Comparison of ENCODE assay signal across 8 mouse cellular contexts in the genomic region with DNA sequence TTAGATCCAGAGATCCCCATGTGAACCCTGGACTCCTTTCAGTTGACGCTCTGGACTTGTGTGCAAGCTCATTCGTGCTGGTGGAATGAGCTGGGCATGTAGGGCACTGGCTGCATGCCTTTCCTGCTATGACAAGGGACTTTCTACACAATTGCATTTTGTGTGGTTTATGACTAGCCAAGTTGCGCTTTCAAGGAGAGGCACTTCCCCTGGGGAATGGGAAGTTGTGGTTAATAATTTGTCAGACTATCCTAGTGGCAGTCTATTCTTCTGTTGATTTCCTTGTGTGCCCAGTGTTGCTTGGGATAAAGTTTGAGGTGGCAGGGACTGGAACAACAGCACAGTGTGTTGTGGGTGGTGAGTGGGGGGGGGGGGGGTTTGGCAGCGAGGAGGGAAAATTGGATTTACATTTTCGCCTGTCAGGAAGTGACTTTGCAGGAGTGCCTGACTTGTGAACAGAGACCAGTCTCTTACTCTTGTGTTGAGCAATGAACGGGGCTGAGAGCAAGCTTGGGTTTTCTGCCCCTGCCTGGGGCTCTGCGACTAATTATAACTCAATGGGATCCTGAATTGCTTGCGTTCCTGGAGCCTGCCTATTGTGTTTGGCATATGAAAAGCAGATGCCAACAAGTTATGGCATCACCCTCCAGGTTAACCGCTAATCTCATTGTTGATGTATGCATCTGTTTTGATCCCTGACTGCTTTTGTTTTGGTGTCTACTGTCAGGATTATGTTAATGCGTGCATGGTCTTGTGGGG. TPM values are rescaled to one million over a fixed set of nuclear protein-coding genes. Genes with fewer than 3 reads are reported as not detected.
DNase-seq lines count a peak whose midpoint lies in the region; ATAC-seq and TF ChIP-seq lines count a peak whose summit lies in the region.

No protein-coding gene starts in this region.

- H3K4me1 ChIP-seq in heart, embryonic 14.5 days (ENCODE audit: control insufficient read depth in 2 of 2, insufficient read depth in 2 of 2, low read length in 2 of 2) = peaks cover 31 to 47% of the 10 kb centered on the region in 2 experiments
- peaks cover 9% of the 10 kb centered on the region for H3K4me1 ChIP-seq in heart, adult 2 months (ENCODE audit: control insufficient read depth, insufficient read depth, low read length)
- peaks cover 7% of the 10 kb centered on the region; the same call in 1 of the 2 replicates for H3K4me1 ChIP-seq in kidney, postnatal 0 days (replicated peaks; ENCODE audit: insufficient read depth, low read length)
- H3K4me1 ChIP-seq in forebrain, embryonic 16.5 days (replicated peaks; ENCODE audit: control insufficient read depth, insufficient read depth, low read length) = peaks cover 10% of the 10 kb centered on the region

- TF ChIP-seq POLR2A in heart, adult 2 months (IDR thresholded peaks at IDR 0.05; ENCODE audit: insufficient read depth, low read depth, low read length) = no peak
- TF ChIP-seq POLR2A in brain, embryonic 14.5 days (IDR thresholded peaks at IDR 0.05; ENCODE audit: borderline replicate concordance, extremely low read depth, insufficient read depth, insufficient read length, poor library complexity, severe bottlenecking) = no peak

- peak overlapping the region; percentile 88 for H3K27ac ChIP-seq in heart, embryonic 14.5 days (replicated peaks in 1 of 2; ENCODE audit: control insufficient read depth in 1 of 2, insufficient read depth in 1 of 2, low read depth in 2 of 2, low read length in 2 of 2)
- H3K27ac ChIP-seq in heart, adult 2 months = no peak overlapping the region
- peak overlapping the region; percentile 37; the same call in 1 of the 2 replicates for H3K27ac ChIP-seq in kidney, postnatal 0 days
- no peak overlapping the region for H3K27ac ChIP-seq in layer of hippocampus, adult 2 months
- no peak overlapping the region for H3K27ac ChIP-seq in forebrain, embryonic 16.5 days (ENCODE audit: low read length)

- H3K9ac ChIP-seq in heart, embryonic 14.5 days (ENCODE audit: low read length) = peak overlapping the region; percentile 59
- no peak overlapping the region for H3K9ac ChIP-seq in heart, adult 2 months (ENCODE audit: low read depth, low read length)
- H3K9ac ChIP-seq in kidney, postnatal 0 days (ENCODE audit: low read depth, low read length) = no peak overlapping the region
- no peak overlapping the region for H3K9ac ChIP-seq in forebrain, embryonic 16.5 days (replicated peaks; ENCODE audit: low read depth, low read length)

- intact Hi-C loops in heart, adult 2 months (cut with DNase I) = no loop called here

- H3K9me3 ChIP-seq in heart, embryonic 14.5 days (ENCODE audit: control insufficient read depth, low read length) = no peaks in the 10 kb centered on the region
- H3K9me3 ChIP-seq in kidney, postnatal 0 days (replicated peaks; ENCODE audit: low read length) = no peaks in the 10 kb centered on the region
- H3K9me3 ChIP-seq in forebrain, embryonic 16.5 days (ENCODE audit: control insufficient read depth, low read length) = no peaks in the 10 kb centered on the region

- peak overlapping the region; percentile 48 for H3K4me2 ChIP-seq in heart, embryonic 14.5 days (ENCODE audit: low read length)
- H3K4me2 ChIP-seq in kidney, postnatal 0 days (ENCODE audit: low read length) = no peak overlapping the region
- H3K4me2 ChIP-seq in forebrain, embryonic 16.5 days (ENCODE audit: low read length) = no peak overlapping the region

- H3K36me3 ChIP-seq in heart, embryonic 14.5 days (ENCODE audit: control insufficient read depth, insufficient read depth, low read length) = 0 out of 2 replicates have a peak, but pooled peaks cover 4% of the 10 kb centered on the region
- no peaks in the 10 kb centered on the region for H3K36me3 ChIP-seq in heart, adult 2 months (ENCODE audit: control insufficient read depth, insufficient read depth, low read length)
- no peaks in the 10 kb centered on the region for H3K36me3 ChIP-seq in kidney, postnatal 0 days (ENCODE audit: insufficient read depth, low read length)
- H3K36me3 ChIP-seq in forebrain, embryonic 16.5 days (ENCODE audit: control insufficient read depth, insufficient read depth) = no peaks in the 10 kb centered on the region

- DNase-seq in heart, adult 2 months = no peak
- peak; percentile 22 for DNase-seq in brain, embryonic 14.5 days (ENCODE audit: low read depth)
- peak; percentile 46 for DNase-seq in kidney, postnatal 0 days (ENCODE audit: low spot score)
- DNase-seq in layer of hippocampus, adult 2 months (ENCODE audit: low spot score in 2 of 2) = no peak

- TF ChIP-seq EP300 in heart, adult 2 months (IDR thresholded peaks at IDR 0.05; ENCODE audit: insufficient read depth, low read depth, low read length) = no peak

- no peaks in the 10 kb centered on the region for H3K27me3 ChIP-seq in heart, embryonic 14.5 days (ENCODE audit: control insufficient read depth, insufficient read depth, low read length)
- H3K27me3 ChIP-seq in heart, adult 2 months (ENCODE audit: control insufficient read depth, insufficient read depth, low read length) = no peaks in the 10 kb centered on the region
- no peaks in the 10 kb centered on the region for H3K27me3 ChIP-seq in kidney, postnatal 0 days (ENCODE audit: insufficient read depth, low read length)
- no peaks in the 10 kb centered on the region for H3K27me3 ChIP-seq in forebrain, embryonic 16.5 days (replicated peaks; ENCODE audit: control insufficient read depth, insufficient read depth, low read length)

- TF ChIP-seq CTCF in heart, adult 2 months (IDR thresholded peaks at IDR 0.05) = no peak
- no peak for TF ChIP-seq CTCF in brain, embryonic 14.5 days (IDR thresholded peaks at IDR 0.05; ENCODE audit: borderline replicate concordance, extremely low read depth, insufficient read depth, insufficient read length)
- no peak for TF ChIP-seq CTCF in kidney, postnatal 0 days (IDR thresholded peaks at IDR 0.05; ENCODE audit: low read depth)
- no peak for TF ChIP-seq CTCF in layer of hippocampus, adult 2 months (conservative IDR thresholded peaks at IDR 0.05)

- H3K79me2 ChIP-seq in heart, adult 2 months (replicated peaks; ENCODE audit: control insufficient read depth, insufficient read depth, low read length) = no peaks in the 10 kb centered on the region

- no peak for ATAC-seq in heart, embryonic 14.5 days (ENCODE audit: insufficient number of reproducible peaks, insufficient read depth, low FRiP score, low read depth)
- peak; percentile 30; the same call in 1 of the 2 replicates for ATAC-seq in kidney, postnatal 0 days (replicated peaks; ENCODE audit: low FRiP score, low read depth)
- ATAC-seq in megakaryocyte progenitor cell, adult 5-6 weeks (replicated peaks; ENCODE audit: poor library complexity) = peak; percentile 65
- no peak for ATAC-seq in cerebellum, adult (ENCODE audit: insufficient number of reproducible peaks, low FRiP score, low TSS enrichment)
- no peak for ATAC-seq in forebrain, embryonic 16.5 days

- WGBS in heart, embryonic 14.5 days = 31% methylated on average over 10 of the region's 10 CpGs
- WGBS in heart, adult 2 months = 39% methylated on average over 10 of the region's 10 CpGs
- WGBS in kidney, postnatal 0 days = 56% methylated on average over 10 of the region's 10 CpGs
- WGBS in forebrain, embryonic 16.5 days = 47% methylated on average over 10 of the region's 10 CpGs

- H3K4me3 ChIP-seq in heart, embryonic 14.5 days (ENCODE audit: control insufficient read depth in 1 of 2, insufficient read depth in 1 of 2, low read depth in 1 of 2, low read length in 2 of 2) = no peak overlapping the region
- H3K4me3 ChIP-seq in heart, adult 2 months = no peak overlapping the region
- no peak overlapping the region for H3K4me3 ChIP-seq in kidney, postnatal 0 days (replicated peaks; ENCODE audit: low read depth, low read length)
- no peak overlapping the region for H3K4me3 ChIP-seq in layer of hippocampus, adult 2 months
- H3K4me3 ChIP-seq in forebrain, embryonic 16.5 days (replicated peaks; ENCODE audit: low read length) = no peak overlapping the region

RNA-seq across cellular contexts. Expression of gene Rmi2, which starts 3.8 kb away (rescaled TPM):
- polyA plus RNA-seq in heart, embryonic 14.5 days (2014; fragmentation: Nextera tagmentation; extraction: Ambion mirVana) = 2.8 and 3.3 TPM in 2 replicates
- total RNA-seq in heart, adult 2 months (2021) = under 1 TPM; 0.26 to 0.30 TPM
- 0.45 and 0.47 TPM in 2 replicates for polyA plus RNA-seq in heart, adult 2 months (2012; rRNA removed)
- 2.3 and 3.0 TPM in 2 replicates for polyA plus RNA-seq in brain, embryonic 14.5 days (2012; rRNA removed)
- polyA plus RNA-seq in kidney, postnatal 0 days (2015; fragmentation: Nextera tagmentation; extraction: Ambion mirVana) = 1.6 and 2.5 TPM in 2 replicates
- total RNA-seq in megakaryocyte progenitor cell, adult 5-6 weeks (2015) = 6.9 and 8.2 TPM in 2 replicates
- 6.0 and 6.9 TPM in 2 replicates for total RNA-seq in megakaryocyte progenitor cell, adult 5-6 weeks (2017)
- under 1 TPM; 0.15 to 0.22 TPM for total RNA-seq in layer of hippocampus, adult 2 months (2021)
- 0.75 and 0.94 TPM in 2 replicates for polyA plus RNA-seq in forebrain, embryonic 16.5 days (2015; fragmentation: Nextera tagmentation; extraction: Ambion mirVana)

RNA-seq across cellular contexts. Expression of gene Gm11172, which starts 26.0 kb away (rescaled TPM):
- polyA plus RNA-seq in heart, embryonic 14.5 days (2014; fragmentation: Nextera tagmentation; extraction: Ambion mirVana) = not detected in 2 replicates
- not detected for total RNA-seq in heart, adult 2 months (2021)
- not detected in 2 replicates for polyA plus RNA-seq in heart, adult 2 months (2012; rRNA removed)
- polyA plus RNA-seq in brain, embryonic 14.5 days (2012; rRNA removed) = not detected in 2 replicates
- not detected in 2 replicates for polyA plus RNA-seq in kidney, postnatal 0 days (2015; fragmentation: Nextera tagmentation; extraction: Ambion mirVana)
- total RNA-seq in megakaryocyte progenitor cell, adult 5-6 weeks (2015) = not detected in 2 replicates
- total RNA-seq in megakaryocyte progenitor cell, adult 5-6 weeks (2017) = not detected in 2 replicates
- total RNA-seq in layer of hippocampus, adult 2 months (2021) = not detected
- not detected in 2 replicates for polyA plus RNA-seq in forebrain, embryonic 16.5 days (2015; fragmentation: Nextera tagmentation; extraction: Ambion mirVana)

RNA-seq across cellular contexts. Expression of gene Prm1, which starts 33.0 kb away (rescaled TPM):
- polyA plus RNA-seq in heart, embryonic 14.5 days (2014; fragmentation: Nextera tagmentation; extraction: Ambion mirVana) = not detected in 2 replicates
- total RNA-seq in heart, adult 2 months (2021) = not detected
- polyA plus RNA-seq in heart, adult 2 months (2012; rRNA removed) = 4.7 and 5.2 TPM in 2 replicates
- not detected in 2 replicates for polyA plus RNA-seq in brain, embryonic 14.5 days (2012; rRNA removed)
- polyA plus RNA-seq in kidney, postnatal 0 days (2015; fragmentation: Nextera tagmentation; extraction: Ambion mirVana) = not detected in 2 replicates
- total RNA-seq in megakaryocyte progenitor cell, adult 5-6 weeks (2015) = not detected in 2 replicates
- not detected in 2 replicates for total RNA-seq in megakaryocyte progenitor cell, adult 5-6 weeks (2017)
- total RNA-seq in layer of hippocampus, adult 2 months (2021) = not detected
- not detected in 2 replicates for polyA plus RNA-seq in forebrain, embryonic 16.5 days (2015; fragmentation: Nextera tagmentation; extraction: Ambion mirVana)

RNA-seq across cellular contexts. Expression of gene Prm2, which starts 42.7 kb away (rescaled TPM):
- polyA plus RNA-seq in heart, embryonic 14.5 days (2014; fragmentation: Nextera tagmentation; extraction: Ambion mirVana) = not detected in 2 replicates
- total RNA-seq in heart, adult 2 months (2021) = not detected
- polyA plus RNA-seq in heart, adult 2 months (2012; rRNA removed) = 4.9 and 5.7 TPM in 2 replicates
- polyA plus RNA-seq in brain, embryonic 14.5 days (2012; rRNA removed) = not detected in 2 replicates
- not detected in 2 replicates for polyA plus RNA-seq in kidney, postnatal 0 days (2015; fragmentation: Nextera tagmentation; extraction: Ambion mirVana)
- total RNA-seq in megakaryocyte progenitor cell, adult 5-6 weeks (2015) = not detected in 2 replicates
- not detected in 2 replicates for total RNA-seq in megakaryocyte progenitor cell, adult 5-6 weeks (2017)
- not detected for total RNA-seq in layer of hippocampus, adult 2 months (2021)
- polyA plus RNA-seq in forebrain, embryonic 16.5 days (2015; fragmentation: Nextera tagmentation; extraction: Ambion mirVana) = not detected in 2 replicates

RNA-seq across cellular contexts. Expression of gene Prm3, which starts 48.0 kb away (rescaled TPM):
- not detected in 2 replicates for polyA plus RNA-seq in heart, embryonic 14.5 days (2014; fragmentation: Nextera tagmentation; extraction: Ambion mirVana)
- total RNA-seq in heart, adult 2 months (2021) = not detected
- polyA plus RNA-seq in heart, adult 2 months (2012; rRNA removed) = 0.41 TPM in 1 of 2 replicates, not detected in the other
- not detected in 2 replicates for polyA plus RNA-seq in brain, embryonic 14.5 days (2012; rRNA removed)
- not detected in 2 replicates for polyA plus RNA-seq in kidney, postnatal 0 days (2015; fragmentation: Nextera tagmentation; extraction: Ambion mirVana)
- total RNA-seq in megakaryocyte progenitor cell, adult 5-6 weeks (2015) = not detected in 2 replicates
- total RNA-seq in megakaryocyte progenitor cell, adult 5-6 weeks (2017) = not detected in 2 replicates
- total RNA-seq in layer of hippocampus, adult 2 months (2021) = not detected
- not detected in 2 replicates for polyA plus RNA-seq in forebrain, embryonic 16.5 days (2015; fragmentation: Nextera tagmentation; extraction: Ambion mirVana)

Comparison
In these comparisons a context has a peak if more than half of its experiments do, and no peak if none do; other contexts are left out.
1. H3K27ac ChIP-seq: peak in heart, embryonic 14.5 days (2 of 2) and kidney, postnatal 0 days (single experiment); none in heart, adult 2 months (single experiment), layer of hippocampus, adult 2 months (single experiment) and forebrain, embryonic 16.5 days (single experiment).
2. ATAC-seq: peak in kidney, postnatal 0 days (single experiment) and megakaryocyte progenitor cell, adult 5-6 weeks (single experiment); none in heart, embryonic 14.5 days (single experiment), cerebellum, adult (single experiment) and forebrain, embryonic 16.5 days (single experiment).
3. DNase-seq: peak in brain, embryonic 14.5 days (single experiment) and kidney, postnatal 0 days (single experiment); none in heart, adult 2 months (0 of 2) and layer of hippocampus, adult 2 months (0 of 2).